Mouse (Mus musculus): ENCODE data around the gene Patj. TPM values are rescaled to one million over a fixed set of nuclear protein-coding genes. Genes with fewer than 3 reads are reported as not detected.

The Patj gene
- polyA plus RNA-seq, 1 experiment, result not detected

- no peak for TF ChIP-seq GATA1 (IDR thresholded peaks at IDR 0.05; ENCODE audit: low read length)
These were observed 77.9 kb downstream of the Patj start for GRCm38 (mm10) chr4:98473491-98473890.

DNA sequence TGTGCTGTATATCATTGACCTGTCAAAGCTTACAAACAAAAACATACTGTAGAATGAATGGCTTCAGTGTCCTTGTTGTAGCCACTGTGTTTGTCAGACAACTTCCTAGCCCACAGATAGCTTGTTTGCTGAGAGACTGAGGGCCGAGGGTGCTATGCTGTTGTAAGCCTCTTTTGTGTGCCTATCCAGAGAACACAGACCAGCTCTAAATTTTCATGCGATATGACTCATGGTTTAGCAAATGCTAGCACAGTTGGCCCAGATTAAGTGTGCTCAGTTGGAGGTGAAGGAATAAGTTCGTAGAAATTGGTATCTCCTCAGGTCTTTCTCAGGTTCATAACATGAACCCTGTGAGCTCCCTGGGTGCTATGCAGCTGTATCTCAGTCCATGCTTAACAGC lies 82.4 kb downstream of the Patj start:
- no peak for TF ChIP-seq GATA1 (IDR thresholded peaks at IDR 0.05; ENCODE audit: low read length)

- TF ChIP-seq GATA1 (IDR thresholded peaks at IDR 0.05; ENCODE audit: low read length), result no peak
These were observed 90.9 kb downstream of the Patj start for GRCm38 (mm10) chr4:98486475-98486874.

GRCm38 (mm10) chr4:98486901-98487300 lies 91.3 kb downstream of the Patj start:
- TF ChIP-seq GATA1 (IDR thresholded peaks at IDR 0.05; ENCODE audit: low read length), result no peak

DNA sequence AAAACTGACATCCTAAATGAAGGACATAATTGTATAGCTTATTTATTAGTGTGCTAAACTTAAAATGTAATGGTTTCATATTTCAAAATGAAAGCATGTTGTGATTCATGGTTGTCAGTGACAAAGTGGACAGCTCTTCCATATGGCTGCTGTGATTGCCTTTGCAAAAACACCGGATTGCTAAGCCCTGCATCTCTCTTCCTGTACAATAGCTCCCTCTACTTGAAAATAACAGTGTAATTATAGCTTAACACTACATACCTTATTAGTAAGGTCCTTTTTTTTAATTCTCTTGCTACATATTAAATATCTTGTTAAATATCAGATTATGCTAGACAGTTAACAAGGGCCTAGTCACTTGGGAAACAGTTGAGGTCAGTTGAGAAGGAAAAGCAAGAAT lies 93.8 kb downstream of the Patj start:
- no peak for TF ChIP-seq GATA1 (IDR thresholded peaks at IDR 0.05; ENCODE audit: low read length)

DNA sequence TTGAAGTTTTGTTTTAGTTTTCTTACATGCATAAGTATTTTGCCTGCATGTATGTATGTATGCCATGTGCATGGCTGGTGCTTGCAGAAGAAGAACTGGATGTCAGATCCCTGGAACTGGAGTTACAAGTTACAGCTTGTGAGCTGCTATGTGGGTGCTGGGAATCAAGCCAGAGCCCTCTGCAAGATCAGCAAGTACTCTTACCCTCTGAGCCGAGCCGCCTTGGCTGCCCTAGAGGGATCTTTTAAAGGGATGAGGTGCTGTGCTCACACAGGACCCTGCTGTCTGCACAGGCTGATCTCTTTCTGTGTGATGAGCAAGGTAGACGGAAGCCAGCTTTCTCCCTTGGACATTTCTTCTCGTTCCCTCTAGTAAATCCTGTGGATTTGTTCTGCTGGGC lies 102.8 kb downstream of the Patj start:
- TF ChIP-seq GATA1 (IDR thresholded peaks at IDR 0.05; ENCODE audit: low read length), result no peak

GRCm38 (mm10) chr4:98500182-98500581 lies 104.6 kb downstream of the Patj start:
- TF ChIP-seq GATA1 (IDR thresholded peaks at IDR 0.05; ENCODE audit: low read length), result no peak

GRCm38 (mm10) chr4:98500875-98501274 lies 105.3 kb downstream of the Patj start:
- TF ChIP-seq GATA1 (IDR thresholded peaks at IDR 0.05; ENCODE audit: low read length), result no peak

GRCm38 (mm10) chr4:98504743-98505142 lies 109.2 kb downstream of the Patj start:
- no peak for TF ChIP-seq GATA1 (IDR thresholded peaks at IDR 0.05; ENCODE audit: low read length)

DNA sequence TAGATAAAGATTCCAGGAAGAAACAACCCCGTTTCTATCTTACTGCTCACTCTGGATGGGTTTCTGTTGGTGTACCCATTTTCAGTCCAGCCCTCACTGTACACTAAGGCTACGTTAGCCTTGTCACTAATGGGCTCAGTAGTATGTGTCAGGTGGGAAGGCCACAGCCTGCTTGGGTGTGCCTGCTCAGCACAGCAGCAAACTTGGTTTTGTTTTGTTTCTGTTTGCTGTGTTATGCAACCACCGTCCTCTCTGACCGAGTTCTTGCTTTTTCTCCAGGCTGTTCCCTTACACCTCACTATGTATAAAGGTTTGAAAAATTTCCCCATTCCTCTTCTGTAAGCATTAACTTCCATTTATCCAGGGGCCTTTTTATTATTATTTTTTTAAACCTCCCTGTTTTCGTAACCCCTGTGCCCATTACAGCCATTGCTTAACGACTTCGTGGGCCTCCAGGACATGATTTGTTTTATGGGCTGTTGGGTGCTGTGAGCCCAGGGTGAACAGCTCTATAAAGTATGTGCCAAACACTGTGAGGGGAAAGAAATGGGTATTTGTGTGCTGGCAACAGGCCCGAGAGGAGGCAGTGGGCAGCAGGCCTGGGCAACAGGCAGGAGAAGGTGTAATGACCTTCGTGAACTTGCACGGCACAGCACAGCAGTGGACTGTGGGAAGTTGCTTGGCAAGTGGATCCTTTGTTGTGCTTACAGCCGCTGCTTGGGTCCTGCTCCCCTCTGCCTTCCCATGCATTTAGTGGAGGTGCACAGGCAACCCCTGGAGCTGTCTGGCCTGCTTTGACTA lies 113.1 kb downstream of the Patj start:
- TF ChIP-seq GATA1 (IDR thresholded peaks at IDR 0.05; ENCODE audit: low read length), result no peak

GRCm38 (mm10) chr4:98509939-98510338 lies 114.4 kb downstream of the Patj start:
- TF ChIP-seq GATA1 (IDR thresholded peaks at IDR 0.05; ENCODE audit: low read length), result no peak

DNA sequence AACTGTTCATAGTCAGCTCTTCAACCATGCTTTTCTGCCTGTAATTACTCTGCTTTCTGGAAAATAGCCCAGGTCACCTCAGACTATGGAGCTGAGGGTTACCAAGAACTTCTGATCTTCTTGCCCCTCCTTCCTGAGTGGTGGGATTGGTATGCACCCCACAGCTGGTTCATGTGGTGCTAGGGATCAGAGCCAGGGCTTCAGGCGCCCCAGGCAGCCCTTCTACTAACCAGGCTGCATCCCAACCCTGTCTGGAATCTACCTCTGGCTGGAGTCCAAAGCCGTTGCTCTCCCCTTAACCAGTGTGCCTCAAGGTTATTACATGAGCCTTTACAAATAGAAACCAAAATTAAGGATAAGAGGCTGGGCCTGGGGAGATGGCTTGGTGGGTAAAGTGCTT lies 115.7 kb downstream of the Patj start:
- no peak for TF ChIP-seq GATA1 (IDR thresholded peaks at IDR 0.05; ENCODE audit: low read length)

- TF ChIP-seq GATA1 (IDR thresholded peaks at IDR 0.05; ENCODE audit: low read length), result no peak
These were observed 116.6 kb downstream of the Patj start for GRCm38 (mm10) chr4:98511964-98512743.

GRCm38 (mm10) chr4:98520492-98520891 lies 124.9 kb downstream of the Patj start:
- TF ChIP-seq GATA1 (IDR thresholded peaks at IDR 0.05; ENCODE audit: low read length), result no peak

- no peak for TF ChIP-seq GATA1 (IDR thresholded peaks at IDR 0.05; ENCODE audit: low read length)
These were observed 128.9 kb downstream of the Patj start for GRCm38 (mm10) chr4:98524525-98524924.

- TF ChIP-seq GATA1 (IDR thresholded peaks at IDR 0.05; ENCODE audit: low read length), result no peak
These were observed 139.9 kb downstream of the Patj start for GRCm38 (mm10) chr4:98535446-98535845.

DNA sequence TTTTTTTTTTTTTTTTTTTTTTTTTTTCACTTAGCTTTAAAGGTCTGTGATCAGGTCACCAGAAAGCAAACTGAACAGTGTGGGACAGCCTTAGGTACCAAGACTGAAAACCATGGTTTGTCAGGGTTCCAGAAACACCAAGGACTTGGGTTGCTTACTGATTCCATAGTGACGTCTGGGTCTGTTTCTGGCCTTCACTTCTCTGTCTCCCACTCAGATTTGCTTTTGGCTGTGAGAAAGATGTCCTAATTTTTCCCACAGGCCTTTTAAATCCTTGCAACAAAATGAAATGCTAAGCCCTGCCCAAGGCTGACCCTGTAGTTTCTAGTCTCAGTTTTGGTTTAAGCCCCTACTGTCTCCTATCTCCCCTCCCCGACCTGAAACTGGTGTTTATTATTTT lies 146.0 kb downstream of the Patj start:
- no peak for TF ChIP-seq GATA1 (IDR thresholded peaks at IDR 0.05; ENCODE audit: low read length)
